Mouse (Mus musculus) erythroblast, embryonic 14.5 days (primary cell): ENCODE results near the gene Ociad1.

Experiments used
- GATA1 ChIP-seq: IDR thresholded peaks from 2 replicates; pipeline ENCODE4 v1.6.1; 2012; ENCODE audit warnings: low read length, inconsistent platforms, mixed read lengths
- TAL1 ChIP-seq: IDR thresholded peaks from 3 replicates; pipeline ENCODE4 v1.6.1; 2012; ENCODE audit warnings: low read length, inconsistent platforms, mixed read lengths

DNA sequence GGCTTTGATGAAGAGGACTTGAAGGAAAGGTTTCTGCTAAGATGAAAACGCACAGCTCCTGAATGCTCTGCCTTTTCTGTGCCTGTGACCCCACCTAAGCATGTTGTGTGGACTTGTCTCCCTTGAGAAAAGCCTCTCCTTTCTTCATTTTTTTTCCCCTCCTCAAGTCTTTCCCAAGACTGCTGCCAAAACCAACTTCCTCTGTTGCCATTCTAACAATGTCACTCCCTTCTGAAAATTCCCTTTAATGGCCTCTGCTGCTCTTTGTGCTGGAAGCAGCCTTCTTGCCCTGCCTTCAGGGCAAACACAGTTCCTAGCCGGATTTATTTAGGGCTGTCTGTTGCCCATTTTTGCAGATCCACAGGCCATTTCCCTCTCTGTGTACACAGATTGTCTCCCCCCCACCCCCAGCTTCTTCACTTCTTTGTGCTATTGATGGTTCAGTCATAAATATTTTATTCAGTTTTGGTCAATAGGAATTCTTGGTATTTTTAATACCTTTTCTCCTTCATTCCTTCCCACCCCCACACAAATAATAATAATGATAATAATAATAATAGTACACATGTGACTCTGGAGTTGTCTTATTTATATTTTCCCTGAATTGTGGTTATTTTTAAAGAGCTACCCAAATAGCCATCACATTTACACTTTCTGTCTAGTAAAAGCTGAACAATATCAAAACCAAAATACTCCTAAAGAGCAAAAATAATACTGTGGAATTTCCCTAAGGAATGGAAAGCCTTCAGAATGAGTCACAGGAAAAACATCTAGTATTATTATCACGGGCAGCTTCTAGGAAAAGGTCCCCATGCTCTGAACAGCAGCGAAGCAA lies 12.6 kb upstream of the Ociad1 start:
- TF ChIP-seq GATA1 = no peak
- no peak for TF ChIP-seq TAL1
